Mouse (Mus musculus) adrenal gland (tissue): ENCODE data around the gene Nhej1.

ENCODE experiments used
- intact Hi-C: fragments of 180-260 bp; cut with DNase I; formaldehyde crosslinking; loops from one replicate; pipeline ENCODE4 v1.15.1; 2025

Nhej1 gene

DNA sequence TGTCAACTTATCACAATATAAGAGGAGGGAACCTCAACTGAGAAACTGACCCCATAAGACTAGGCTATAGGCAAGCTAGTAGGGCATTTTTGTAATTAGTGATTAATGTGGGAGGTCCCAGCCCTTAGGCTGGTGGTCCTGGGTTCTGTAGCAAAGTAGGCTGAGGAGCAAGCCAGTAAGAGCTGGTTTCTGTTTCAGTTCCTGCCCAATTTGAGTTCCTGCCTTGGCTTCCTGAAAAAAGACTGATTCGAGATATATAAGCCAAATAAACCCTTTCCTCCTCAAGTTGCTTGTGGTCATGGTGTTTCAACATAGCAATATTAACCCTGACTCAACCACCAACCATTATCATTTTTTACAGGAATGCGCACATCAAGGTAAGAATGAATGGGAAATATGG is 127.8 kb downstream of the Nhej1 start:
- intact Hi-C loops: no loop called here

DNA sequence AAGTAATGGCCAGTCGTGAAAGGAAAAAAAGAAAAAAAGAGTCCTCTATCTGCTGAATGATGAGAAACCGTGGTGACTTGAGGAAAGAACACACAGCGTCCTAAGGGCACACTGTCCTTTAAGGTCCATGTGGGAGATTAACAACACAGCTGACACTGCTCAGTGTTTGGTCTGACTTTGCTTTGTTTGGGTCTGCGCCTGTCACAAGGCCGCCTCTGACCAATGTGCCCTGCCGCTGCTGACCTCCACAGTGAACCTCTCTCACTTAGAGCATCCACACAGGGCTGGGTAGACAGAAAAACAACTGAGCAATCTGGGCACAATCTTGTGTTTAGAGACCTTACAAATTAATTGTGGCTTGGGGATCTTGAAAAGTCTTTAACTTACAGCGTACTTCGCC is 148.0 kb downstream of the Nhej1 start:
- intact Hi-C loops: no loop called here

DNA sequence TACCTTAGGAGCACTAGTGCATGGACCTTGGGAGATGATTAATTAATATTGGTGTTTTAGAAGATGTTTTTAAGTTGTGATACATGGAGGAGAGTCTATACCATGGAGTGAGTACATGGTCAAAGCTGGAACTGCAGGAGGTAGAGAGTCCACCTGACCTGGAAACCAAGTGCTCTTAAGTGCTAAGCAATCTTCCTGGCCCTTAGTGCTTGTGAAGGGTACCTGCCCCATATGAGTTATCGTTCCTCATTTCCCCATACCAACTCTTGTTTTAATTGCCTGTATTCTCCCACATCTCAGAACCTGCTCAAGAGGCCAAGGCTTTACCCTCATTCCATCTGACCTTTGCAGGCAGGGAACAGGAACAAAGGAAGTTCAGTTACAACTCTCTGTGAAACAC is 149.1 kb downstream of the Nhej1 start:
- intact Hi-C loops: no loop called here

- intact Hi-C loops: no loop called here
Measured at GRCm38 (mm10) chr1:74973590-74973989, 151.4 kb downstream of the Nhej1 start.

GRCm38 (mm10) chr1:74971353-74972050 is 153.5 kb downstream of the Nhej1 start:
- intact Hi-C loops: no loop called here

- intact Hi-C loops: no loop called here
Measured at GRCm38 (mm10) chr1:74967962-74968580, 156.9 kb downstream of the Nhej1 start.

GRCm38 (mm10) chr1:74964494-74965215 is 160.3 kb downstream of the Nhej1 start:
- intact Hi-C loops: loop anchor here (2.0 to 5.0 kb wide), 2 partner anchors 38 to 52 kb away; no protein-coding TSS in a partner anchor

DNA sequence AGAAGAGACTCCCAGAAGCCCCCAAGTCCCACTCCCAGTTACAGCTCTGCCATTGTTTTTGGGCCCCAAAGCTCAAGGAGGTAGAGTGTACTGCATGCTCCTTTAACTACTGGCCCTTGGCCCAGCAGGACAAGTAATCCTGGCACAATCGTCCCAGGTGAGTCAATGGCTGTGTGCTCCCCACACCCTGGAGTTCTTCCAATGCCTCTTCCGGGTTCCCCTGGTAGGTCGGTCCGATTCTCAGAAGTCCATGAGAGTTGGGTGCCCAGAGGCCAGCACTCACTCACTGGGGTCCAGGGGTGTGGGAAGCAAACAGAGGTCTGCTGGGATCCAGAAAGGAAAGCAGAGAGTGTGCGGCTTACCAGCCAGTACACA is 162.2 kb downstream of the Nhej1 start:
- intact Hi-C loops: loop anchor here (5.0 kb wide), 1 partner anchor 39 kb away; no protein-coding TSS in a partner anchor

DNA sequence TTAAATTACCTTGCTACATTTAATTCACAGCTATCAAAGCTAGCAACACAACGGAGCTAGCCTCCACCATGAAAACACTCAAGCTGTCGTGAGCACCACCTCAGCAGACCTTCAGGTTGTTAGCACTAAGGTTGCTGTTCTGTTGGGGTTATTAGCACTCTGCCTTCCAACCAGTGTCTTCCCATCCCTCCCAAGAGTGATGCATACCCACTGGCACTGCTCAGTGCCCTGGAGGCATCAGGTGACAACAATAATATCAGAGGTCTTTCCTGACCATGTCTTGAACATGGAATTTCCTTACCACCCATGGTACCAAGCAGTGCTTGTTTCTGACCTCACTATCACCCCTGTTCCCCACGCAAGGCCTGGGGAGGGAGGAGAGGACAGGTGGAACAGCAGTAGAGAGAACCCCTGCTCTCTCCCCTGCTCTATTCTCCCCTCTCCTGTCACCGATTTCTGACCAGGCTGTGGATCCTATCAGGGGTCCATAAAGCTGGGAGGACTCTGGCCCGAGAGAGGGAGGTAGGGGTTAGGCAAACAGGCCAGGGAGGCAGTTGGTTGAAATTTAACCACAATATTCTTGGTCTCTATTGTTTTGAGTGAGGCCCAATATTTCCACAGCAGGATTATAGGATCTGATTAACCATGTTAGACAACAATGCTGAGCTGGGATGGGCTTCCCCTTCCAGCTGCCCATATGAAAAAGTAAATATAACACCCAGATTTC is 162.7 kb downstream of the Nhej1 start:
- intact Hi-C loops: loop anchor here (5.0 kb wide), 1 partner anchor 40 kb away; no protein-coding TSS in a partner anchor

- intact Hi-C loops: loop anchor here (5.0 kb wide), 1 partner anchor 41 kb away; no protein-coding TSS in a partner anchor
Measured at GRCm38 (mm10) chr1:74961722-74962121, 163.3 kb downstream of the Nhej1 start.

DNA sequence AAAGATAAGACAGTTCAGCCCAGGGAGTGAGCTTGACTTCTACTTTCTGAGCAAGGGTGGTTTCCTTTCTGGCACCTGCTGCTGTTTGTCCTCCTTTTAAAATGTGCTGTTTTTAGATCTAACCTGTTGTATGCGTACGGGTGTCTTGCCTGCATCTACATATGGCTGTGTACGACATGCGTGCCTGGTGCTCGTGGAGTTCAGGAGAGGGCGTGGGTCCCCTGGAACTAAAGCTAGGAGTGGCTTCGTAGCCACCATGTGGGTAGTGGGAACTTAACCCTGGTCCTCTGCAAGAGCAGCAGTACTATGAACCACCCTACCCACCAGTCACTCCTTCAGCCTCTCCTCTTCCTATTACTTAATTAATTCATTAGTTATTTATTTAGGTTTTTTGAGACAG is 164.9 kb downstream of the Nhej1 start:
- intact Hi-C loops: loop anchor here (5.0 kb wide), 1 partner anchor 42 kb away; no protein-coding TSS in a partner anchor

- intact Hi-C loops: no loop called here
Measured at GRCm38 (mm10) chr1:74951556-74952210, 173.3 kb downstream of the Nhej1 start, which contains the start of gene Ihh. Ihh (minus strand) TSS chr1:74951672.

DNA sequence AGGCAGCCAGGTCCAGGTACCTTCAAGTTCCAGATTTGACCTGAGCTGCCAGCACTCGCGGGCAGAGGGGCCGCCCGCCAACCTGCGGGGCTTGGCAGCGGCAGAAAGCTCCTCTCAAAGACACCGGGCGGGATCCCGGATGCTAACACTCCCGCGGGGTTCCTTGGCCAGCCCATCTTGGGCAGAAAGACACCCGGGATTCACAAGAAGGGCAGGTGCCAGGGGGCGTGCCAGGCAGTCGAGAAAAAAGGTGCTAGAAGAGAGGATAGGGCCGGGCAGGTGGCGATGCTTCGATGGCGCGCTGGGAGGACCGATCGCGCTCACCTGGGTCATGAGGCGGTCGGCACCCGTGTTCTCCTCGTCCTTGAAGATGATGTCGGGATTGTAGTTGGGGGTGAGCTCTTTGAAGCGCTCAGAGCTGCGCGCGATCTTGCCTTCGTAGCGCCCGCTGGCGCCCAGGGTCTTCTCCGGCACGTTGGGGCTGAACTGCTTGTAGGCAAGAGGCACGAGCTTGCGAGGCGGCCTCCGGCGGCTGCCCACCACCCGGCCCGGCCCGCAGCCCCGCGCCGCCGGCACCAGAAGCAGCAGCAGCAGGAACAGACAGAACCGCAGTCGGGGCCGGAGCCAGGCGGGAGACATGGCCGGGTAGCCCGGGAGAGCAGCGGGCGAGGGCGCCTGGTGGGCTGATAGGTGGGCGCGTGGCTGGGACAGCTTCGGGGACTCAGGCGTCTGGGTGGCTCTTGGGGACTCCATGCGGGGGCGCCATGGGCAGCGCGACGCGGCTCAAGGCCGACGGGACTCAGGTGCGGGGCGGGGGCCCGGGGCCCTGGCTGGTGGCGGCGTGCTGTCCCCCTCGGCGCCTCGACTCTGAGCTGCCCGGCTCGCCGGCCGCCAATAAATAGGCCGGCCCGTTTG is 174.2 kb downstream of the Nhej1 start:
- intact Hi-C loops: no loop called here

DNA sequence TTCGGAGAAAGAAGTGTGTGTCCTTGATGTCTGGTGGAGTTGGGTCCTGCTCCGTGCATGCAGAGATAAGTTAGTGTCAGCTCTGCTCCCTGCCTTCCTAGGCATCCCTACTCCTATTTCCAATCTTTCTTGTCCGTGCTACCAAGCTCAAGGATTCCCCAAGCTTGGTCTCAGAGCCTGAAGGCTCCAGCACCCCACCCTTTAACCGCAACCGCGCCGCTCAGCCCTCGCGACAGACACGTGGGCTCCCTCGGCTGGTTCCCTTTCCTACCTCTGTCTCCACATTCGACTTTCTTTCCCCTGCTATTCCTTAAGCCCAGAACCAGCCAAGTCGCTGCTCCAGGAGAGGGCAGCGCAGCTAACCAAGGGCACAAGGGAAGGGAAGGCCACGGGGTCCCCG is 174.9 kb downstream of the Nhej1 start:
- intact Hi-C loops: no loop called here

GRCm38 (mm10) chr1:74949666-74950050 is 175.3 kb downstream of the Nhej1 start:
- intact Hi-C loops: loop anchor here (5.0 to 10.0 kb wide), 2 partner anchors 68 to 305 kb away; no protein-coding TSS in a partner anchor

DNA sequence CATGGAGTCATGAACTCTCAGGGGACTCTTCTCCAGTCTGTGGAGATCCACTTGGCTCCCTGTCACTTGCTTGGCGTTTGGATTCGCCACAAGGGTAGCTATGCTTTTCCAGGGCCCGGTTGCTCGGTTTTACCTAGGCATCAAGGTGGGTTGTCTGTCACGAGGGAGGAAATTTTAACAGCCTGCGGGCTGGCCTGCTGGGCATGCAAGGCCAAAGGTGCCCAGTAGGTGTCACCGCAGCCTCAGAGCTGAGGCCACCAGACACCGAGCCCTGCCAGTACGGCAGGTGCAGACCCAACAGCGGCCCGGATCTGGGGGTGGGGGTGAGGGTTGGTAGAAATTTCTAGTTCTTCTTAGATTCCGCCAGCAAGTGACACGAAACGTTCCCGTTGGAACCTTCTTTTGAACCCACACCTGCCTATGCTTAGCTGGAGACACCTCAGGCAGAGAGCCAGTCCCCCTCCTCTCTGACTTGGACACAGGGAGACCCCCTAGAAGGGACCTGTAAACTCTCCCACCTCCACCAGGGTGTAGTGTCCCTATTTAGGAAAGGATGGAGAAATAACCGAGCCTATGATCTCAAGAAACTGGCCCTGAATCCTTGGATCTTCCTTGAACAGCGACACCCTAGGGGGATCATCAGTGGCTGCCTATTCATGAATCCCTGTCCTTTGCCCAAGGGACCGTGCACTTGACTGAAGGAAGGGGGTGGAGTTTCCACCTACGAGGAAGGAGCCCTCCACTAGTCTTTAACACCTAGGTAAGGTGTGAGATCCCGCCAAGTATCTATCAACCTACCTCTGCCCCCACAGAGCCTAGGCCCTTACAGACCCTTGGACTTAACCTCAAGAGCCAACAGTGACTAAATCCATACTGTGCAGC is 176.0 kb downstream of the Nhej1 start:
- intact Hi-C loops: loop anchor here (5.0 to 10.0 kb wide), 2 partner anchors 68 to 306 kb away; no protein-coding TSS in a partner anchor

DNA sequence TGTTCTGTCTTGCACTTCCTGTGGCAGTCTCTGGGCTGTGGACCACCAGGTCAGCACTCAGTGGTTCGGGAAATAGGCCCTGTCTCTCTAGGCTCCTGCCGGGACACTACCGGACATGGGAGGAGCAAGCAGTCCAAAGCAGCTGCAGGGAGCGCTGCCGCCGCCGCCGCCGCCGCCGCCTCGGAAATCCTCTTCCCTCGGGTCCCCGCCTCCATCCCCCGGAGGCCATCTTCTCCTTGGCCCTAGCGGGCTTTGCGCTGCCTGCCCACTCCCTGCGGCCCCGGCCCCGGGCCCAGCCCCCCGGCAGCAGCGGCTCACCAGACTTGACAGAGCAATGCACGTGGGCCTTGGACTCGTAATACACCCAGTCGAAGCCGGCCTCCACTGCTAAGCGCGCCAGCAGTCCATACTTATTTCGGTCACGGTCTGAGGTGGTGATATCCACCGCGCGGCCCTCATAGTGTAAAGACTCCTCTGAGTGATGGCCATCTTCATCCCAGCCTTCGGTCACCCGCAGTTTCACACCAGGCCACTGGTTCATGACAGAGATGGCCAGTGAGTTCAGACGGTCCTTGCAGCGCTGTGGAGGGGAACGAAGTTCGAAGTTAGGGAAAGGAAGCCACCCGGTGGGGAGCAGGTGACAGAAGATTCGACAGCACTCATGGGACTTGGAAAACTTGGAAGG is 176.9 kb downstream of the Nhej1 start:
- intact Hi-C loops: loop anchor here (5.0 to 10.0 kb wide), 2 partner anchors 69 to 307 kb away; no protein-coding TSS in a partner anchor
